Mouse (Mus musculus) heart, adult 11 months (tissue): ENCODE results near the gene Ercc6l.
"Not testable (repeated sequence)": the region's sequence is repeated elsewhere in the genome, so short reads cannot be mapped to it uniquely, and the experiment has no call there.

ENCODE experiments used
- DNase-seq: peaks from one replicate; pipeline ENCODE4 v3.0.0; 2022

The Ercc6l gene

GRCm38 (mm10) chrX:102156618-102157422, at the start of gene Ercc6l:
Gene Ercc6l (minus strand): TSS chrX:102157091.
- peak; percentile 99 for DNase-seq

GRCm38 (mm10) chrX:102190840-102191239, 33.9 kb upstream of the Ercc6l start:
- DNase-seq: peak; percentile 7

- peak; percentile 60 for DNase-seq
These were observed 32.7 kb upstream of the Ercc6l start for GRCm38 (mm10) chrX:102189581-102189980.

GRCm38 (mm10) chrX:102188712-102189497, 32.0 kb upstream of the Ercc6l start, which contains the start of gene Rps4x:
Gene Rps4x (minus strand): TSS chrX:102189394.
- DNase-seq: peak; percentile 99

- peak; percentile 48 for DNase-seq
These were observed 30.3 kb upstream of the Ercc6l start for GRCm38 (mm10) chrX:102187023-102187699.

- no peak for DNase-seq
These were observed 25.7 kb upstream of the Ercc6l start for GRCm38 (mm10) chrX:102182575-102182974.

- no peak for DNase-seq
These were observed 18.8 kb upstream of the Ercc6l start for GRCm38 (mm10) chrX:102175538-102176287.

- DNase-seq: no peak
These were observed 14.0 kb upstream of the Ercc6l start for GRCm38 (mm10) chrX:102170900-102171299.

- no peak for DNase-seq
These were observed 13.2 kb upstream of the Ercc6l start for GRCm38 (mm10) chrX:102170135-102170534.

- DNase-seq: no peak
These were observed 12.8 kb upstream of the Ercc6l start for GRCm38 (mm10) chrX:102169724-102170123.

- peak; percentile 91 for DNase-seq
These were observed 10.1 kb upstream of the Ercc6l start for GRCm38 (mm10) chrX:102166986-102167385.

- DNase-seq: no peak
These were observed 9.6 kb upstream of the Ercc6l start for GRCm38 (mm10) chrX:102166521-102166920.

GRCm38 (mm10) chrX:102163529-102163928, 6.6 kb upstream of the Ercc6l start:
- peak; percentile 94 for DNase-seq

- DNase-seq: no peak
These were observed 6.2 kb upstream of the Ercc6l start for GRCm38 (mm10) chrX:102163096-102163495.

- no peak for DNase-seq
These were observed 3.6 kb upstream of the Ercc6l start for GRCm38 (mm10) chrX:102160528-102160927.

GRCm38 (mm10) chrX:102159778-102160177, 2.9 kb upstream of the Ercc6l start:
- DNase-seq: no peak

- no peak for DNase-seq
These were observed 516 bp upstream of the Ercc6l start for GRCm38 (mm10) chrX:102157423-102157791.

GRCm38 (mm10) chrX:102141157-102141556, 15.7 kb downstream of the Ercc6l start:
- DNase-seq: no peak

- no peak for DNase-seq
These were observed 35.6 kb downstream of the Ercc6l start for GRCm38 (mm10) chrX:102121321-102121720.

GRCm38 (mm10) chrX:102119042-102119864, 37.6 kb downstream of the Ercc6l start, which contains the start of gene Pin4:
Gene Pin4 (plus strand): TSS chrX:102119447.
- peak; percentile 100 for DNase-seq

GRCm38 (mm10) chrX:102115676-102116075, 41.2 kb downstream of the Ercc6l start:
- DNase-seq: peak; percentile 41

GRCm38 (mm10) chrX:102109349-102109748, 47.5 kb downstream of the Ercc6l start:
- DNase-seq: not testable (repeated sequence)
